In the genomic region with DNA sequence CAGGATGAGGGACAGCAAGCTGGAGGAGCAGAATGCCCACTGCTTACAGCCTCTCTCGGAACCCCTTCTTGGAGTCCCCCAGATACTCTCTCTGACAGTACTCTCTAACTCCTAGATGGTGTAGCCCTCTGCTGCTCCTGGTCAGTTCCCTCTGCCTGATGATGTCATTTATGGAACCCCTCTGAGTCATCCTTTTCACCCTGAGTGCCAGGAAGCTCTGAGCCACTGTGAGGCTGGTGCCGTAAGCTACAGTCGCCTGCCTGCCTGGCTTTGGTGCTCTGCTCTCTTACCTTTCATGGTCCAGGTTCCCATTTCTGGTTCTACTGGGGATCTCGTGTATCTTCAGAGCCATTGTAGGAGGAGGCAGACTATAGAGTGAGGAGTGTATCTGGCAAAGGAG, we compare ENCODE assay signal across 34 mouse cellular contexts. TPM values are rescaled to one million over a fixed set of nuclear protein-coding genes. Genes with fewer than 3 reads are reported as not detected.
A peak's percentile ranks its signal among the peaks of the same experiment; 100 is the strongest.
DNase-seq lines count a peak whose midpoint lies in the region; ATAC-seq and TF ChIP-seq lines count a peak whose summit lies in the region.
"Had no signal": no experiment of that assay in that cellular context is flagged by ENCODE, and none has a peak within 500 bp of the region (broad histone marks: within the 10 kb centered on the region; RNA-seq: fewer than 3 reads in every experiment).

No protein-coding gene starts in this region.

- H3K27me3 ChIP-seq in liver, postnatal 0 days (ENCODE audit: insufficient read depth, low read length) = no peaks in the 10 kb centered on the region
- H3K27me3 ChIP-seq: embryonic facial prominence, embryonic 13.5 days; forebrain, embryonic 12.5 days; forebrain, embryonic 15.5 days; hindbrain, embryonic 12.5 days; hindbrain, embryonic 15.5 days had no signal

- DNase-seq in adrenal gland, postnatal 14 days = peak; percentile 46
- no peak for DNase-seq in adrenal gland, postnatal 10 days
- DNase-seq in 3134 (ENCODE audit: extremely low read depth, insufficient read length, low spot score) (peak; percentile 50), 3T3-L1 (ENCODE audit: low read depth, low spot score) (peak; percentile 70)
- peak; percentile 35 for DNase-seq in Muller cell, postnatal 12 days (ENCODE audit: inconsistent ontology term)
- DNase-seq in cerebellum, adult 9-11 months = no peak
- no peak for DNase-seq in liver, postnatal 0 days
- DNase-seq: adrenal gland, postnatal 25 days; cerebellum, adult 11 months; cerebellum, adult 2 months; cerebellum, postnatal 10 days; cerebellum, postnatal 36 days; embryo, embryonic 11 days; gastrocnemius, adult 2 months; gastrocnemius, postnatal 14 days; heart, adult 11 months; kidney, adult 2 months had no signal

- no peak for TF ChIP-seq CTCF in liver, postnatal 0 days (IDR thresholded peaks at IDR 0.05; ENCODE audit: low read depth)

- H3K9ac ChIP-seq in liver, postnatal 0 days (replicated peaks) = no peak overlapping the region
- H3K9ac ChIP-seq: embryonic facial prominence, embryonic 13.5 days; forebrain, embryonic 12.5 days; forebrain, embryonic 15.5 days; hindbrain, embryonic 12.5 days; hindbrain, embryonic 15.5 days had no signal

- H3K4me1 ChIP-seq in liver, postnatal 0 days (ENCODE audit: insufficient read depth) = no peaks in the 10 kb centered on the region
- H3K4me1 ChIP-seq: forebrain, embryonic 15.5 days had no signal

- no peak overlapping the region for H3K4me3 ChIP-seq in liver, postnatal 0 days (ENCODE audit: low read depth, low read length)
- H3K4me3 ChIP-seq: embryonic facial prominence, embryonic 10.5 days; embryonic facial prominence, embryonic 13.5 days; erythroblast, embryonic 14.5 days; forebrain, embryonic 12.5 days; forebrain, embryonic 15.5 days; gastrocnemius, adult 2 months; hindbrain, embryonic 12.5 days; hindbrain, embryonic 15.5 days had no signal

- TF ChIP-seq EP300 in liver, postnatal 0 days (IDR thresholded peaks at IDR 0.05; ENCODE audit: low read depth) = no peak

- H3K4me2 ChIP-seq in liver, postnatal 0 days (ENCODE audit: low read depth, low read length) = no peak overlapping the region
- H3K4me2 ChIP-seq: embryonic facial prominence, embryonic 13.5 days; forebrain, embryonic 12.5 days; forebrain, embryonic 15.5 days; heart, embryonic 11.5 days; hindbrain, embryonic 12.5 days; hindbrain, embryonic 15.5 days had no signal

- ATAC-seq in megakaryocyte progenitor cell, adult 5-6 weeks (replicated peaks; ENCODE audit: poor library complexity) = no peak
- no peak for ATAC-seq in liver, postnatal 0 days
- ATAC-seq: activated CD4-positive, CD25-positive, alpha-beta regulatory T cell, adult 4 months; CD4-positive, CD25-positive, alpha-beta regulatory T cell, adult 4 months; forebrain, embryonic 15.5 days; intestine, postnatal 0 days had no signal

- no peaks in the 10 kb centered on the region for H3K9me3 ChIP-seq in liver, postnatal 0 days (ENCODE audit: low read length)
- H3K9me3 ChIP-seq: embryonic facial prominence, embryonic 10.5 days; embryonic facial prominence, embryonic 13.5 days; forebrain, embryonic 12.5 days; forebrain, embryonic 15.5 days; hindbrain, embryonic 12.5 days; hindbrain, embryonic 15.5 days had no signal

- peaks cover 79% of the 10 kb centered on the region for H3K36me3 ChIP-seq in liver, postnatal 0 days (replicated peaks; ENCODE audit: insufficient read depth, low read length)
- H3K36me3 ChIP-seq: forebrain, embryonic 15.5 days; hindbrain, embryonic 12.5 days; hindbrain, embryonic 15.5 days had no signal

- WGBS in liver, postnatal 0 days (ENCODE audit: insufficient replicate concordance) = 86% methylated on average over 4 of the region's 4 CpGs

- H3K27ac ChIP-seq in liver, postnatal 0 days (ENCODE audit: low read depth) = no peak overlapping the region
- H3K27ac ChIP-seq: embryonic facial prominence, embryonic 10.5 days; embryonic facial prominence, embryonic 13.5 days; forebrain, embryonic 12.5 days; forebrain, embryonic 15.5 days; gastrocnemius, adult 2 months; hindbrain, embryonic 12.5 days; hindbrain, embryonic 15.5 days had no signal

RNA-seq across cellular contexts. Expression of a gene that starts 13.5 kb away (rescaled TPM):
- not detected in 2 replicates for total RNA-seq in adrenal gland, postnatal 14 days (2021)
- 1 to 10 TPM in 1 of 2 experiments, not detected in 1; 3.7 TPM for total RNA-seq in adrenal gland, postnatal 10 days (2021)
- not detected in 2 replicates for total RNA-seq in megakaryocyte progenitor cell, adult 5-6 weeks (2015)
- total RNA-seq in megakaryocyte progenitor cell, adult 5-6 weeks (2017) = not detected in 2 replicates
- not detected in 2 replicates for polyA plus RNA-seq in liver, postnatal 0 days (2015; fragmentation: Nextera tagmentation; extraction: Ambion mirVana)
- total RNA-seq: gastrocnemius, adult 2 months; gastrocnemius, postnatal 4 days; heart, postnatal 25 days; MEL had no signal
- polyA plus RNA-seq: C2C12; embryonic facial prominence, embryonic 10.5 days; erythroblast, embryonic 14.5 days; forebrain, embryonic 12.5 days; forebrain, embryonic 15.5 days; heart, embryonic 11.5 days; heart, embryonic 14.5 days; hindbrain, embryonic 12.5 days; hindbrain, embryonic 15.5 days; intestine, postnatal 0 days; kidney, adult 2 months had no signal

RNA-seq across cellular contexts. Expression of a gene that starts 24.3 kb away (rescaled TPM):
- 132 and 141 TPM in 2 replicates for total RNA-seq in adrenal gland, postnatal 14 days (2021)
- 100 to 1,000 TPM; 113 to 120 TPM for total RNA-seq in adrenal gland, postnatal 10 days (2021)
- total RNA-seq in megakaryocyte progenitor cell, adult 5-6 weeks (2015) = 24.1 and 25.6 TPM in 2 replicates
- 30.8 and 30.9 TPM in 2 replicates for total RNA-seq in megakaryocyte progenitor cell, adult 5-6 weeks (2017)
- 14.8 and 15.8 TPM in 2 replicates for polyA plus RNA-seq in liver, postnatal 0 days (2015; fragmentation: Nextera tagmentation; extraction: Ambion mirVana)

RNA-seq across cellular contexts. Expression of a gene that starts 49.3 kb away (rescaled TPM):
- total RNA-seq in adrenal gland, postnatal 14 days (2021) = 39.7 and 55.7 TPM in 2 replicates
- 10 to 100 TPM; 47.2 to 74.1 TPM for total RNA-seq in adrenal gland, postnatal 10 days (2021)
- total RNA-seq in megakaryocyte progenitor cell, adult 5-6 weeks (2015) = 34.3 and 41.2 TPM in 2 replicates
- 63.1 and 89.4 TPM in 2 replicates for total RNA-seq in megakaryocyte progenitor cell, adult 5-6 weeks (2017)
- polyA plus RNA-seq in liver, postnatal 0 days (2015; fragmentation: Nextera tagmentation; extraction: Ambion mirVana) = 16.0 and 18.1 TPM in 2 replicates

Comparison
In these comparisons a context has a peak if more than half of its experiments do, and no peak if none do; other contexts are left out.
1. DNase-seq: peak in adrenal gland, postnatal 14 days (single experiment), 3134 (single experiment), 3T3-L1 (single experiment) and Muller cell, postnatal 12 days (single experiment); none in adrenal gland, postnatal 10 days (single experiment), cerebellum, adult 9-11 months (single experiment) and liver, postnatal 0 days (single experiment).